Mouse (Mus musculus): ENCODE measurements around the gene Tyw1. TPM values are rescaled to one million over a fixed set of nuclear protein-coding genes. Genes with fewer than 3 reads are reported as not detected.

Tyw1 gene
- polyA plus RNA-seq, 1 experiment from 2014 or later = 17.7 TPM

- no peaks in the 10 kb centered on the region for H3K9me3 ChIP-seq (replicated peaks; ENCODE audit: control insufficient read depth, low read length)
- H3K27me3 ChIP-seq (ENCODE audit: control insufficient read depth, insufficient read depth, low read length) = no peaks in the 10 kb centered on the region
- no peaks in the 10 kb centered on the region for H3K36me3 ChIP-seq (ENCODE audit: control insufficient read depth, insufficient read depth)
- H3K27ac ChIP-seq (ENCODE audit: low read length) = no peak overlapping the region
- no peaks in the 10 kb centered on the region for H3K4me1 ChIP-seq (ENCODE audit: control insufficient read depth, insufficient read depth, low read length)
- no peak overlapping the region for H3K9ac ChIP-seq (ENCODE audit: low read length)
- no peak for ATAC-seq (replicated peaks; ENCODE audit: extremely low read depth, insufficient read depth, low FRiP score)
- no peak overlapping the region for H3K4me3 ChIP-seq (ENCODE audit: low read length)
- WGBS = 77% methylated on average over 9 of the region's 9 CpGs
- H3K4me2 ChIP-seq (ENCODE audit: low read depth, low read length) = no peak overlapping the region
These were observed 60.9 kb downstream of the Tyw1 start for GRCm38 (mm10) chr5:130316321-130316720.

- Histone ChIP-seq H3K36me3 (ENCODE audit: control insufficient read depth, insufficient read depth) (peaks cover 6% of the 10 kb centered on the region), H3K4me1 (ENCODE audit: control insufficient read depth, insufficient read depth, low read length) (no peaks in the 10 kb centered on the region), H3K4me2 (ENCODE audit: low read depth, low read length) (no peak overlapping the region), H3K9ac (ENCODE audit: low read length) (no peak overlapping the region), H3K27me3 (ENCODE audit: control insufficient read depth, insufficient read depth, low read length) (no peaks in the 10 kb centered on the region), H3K27ac (ENCODE audit: low read length) (no peak overlapping the region), H3K4me3 (ENCODE audit: low read length) (no peak overlapping the region), H3K9me3 (replicated peaks; ENCODE audit: control insufficient read depth, low read length) (peaks cover 10% of the 10 kb centered on the region; the same call in 1 of the 2 replicates)
- no peak for ATAC-seq (replicated peaks; ENCODE audit: extremely low read depth, insufficient read depth, low FRiP score)
- 88% methylated on average over 5 of the region's 5 CpGs for WGBS
These were observed 64.4 kb downstream of the Tyw1 start for GRCm38 (mm10) chr5:130319783-130320182.

GRCm38 (mm10) chr5:130320485-130320884 is 65.1 kb downstream of the Tyw1 start:
- 70% methylated on average over 3 of the region's 3 CpGs for WGBS
- no peak overlapping the region for H3K27ac ChIP-seq (ENCODE audit: low read length)
- H3K27me3 ChIP-seq (ENCODE audit: control insufficient read depth, insufficient read depth, low read length) = no peaks in the 10 kb centered on the region
- no peak; the same call in 1 of the 2 replicates for ATAC-seq (replicated peaks; ENCODE audit: extremely low read depth, insufficient read depth, low FRiP score)
- H3K36me3 ChIP-seq (ENCODE audit: control insufficient read depth, insufficient read depth) = peaks cover 12% of the 10 kb centered on the region
- no peak overlapping the region for H3K4me3 ChIP-seq (ENCODE audit: low read length)
- H3K4me2 ChIP-seq (ENCODE audit: low read depth, low read length) = no peak overlapping the region
- no peaks in the 10 kb centered on the region for H3K4me1 ChIP-seq (ENCODE audit: control insufficient read depth, insufficient read depth, low read length)
- no peak overlapping the region for H3K9ac ChIP-seq (ENCODE audit: low read length)
- peaks cover 11% of the 10 kb centered on the region; the same call in 1 of the 2 replicates for H3K9me3 ChIP-seq (replicated peaks; ENCODE audit: control insufficient read depth, low read length)

- whole genome bisulfite sequencing = 92% methylated on average over 8 of the region's 8 CpGs
- ATAC-seq (replicated peaks; ENCODE audit: extremely low read depth, insufficient read depth, low FRiP score) = no peak
These were observed 70.1 kb downstream of the Tyw1 start for GRCm38 (mm10) chr5:130325486-130325885.

DNA sequence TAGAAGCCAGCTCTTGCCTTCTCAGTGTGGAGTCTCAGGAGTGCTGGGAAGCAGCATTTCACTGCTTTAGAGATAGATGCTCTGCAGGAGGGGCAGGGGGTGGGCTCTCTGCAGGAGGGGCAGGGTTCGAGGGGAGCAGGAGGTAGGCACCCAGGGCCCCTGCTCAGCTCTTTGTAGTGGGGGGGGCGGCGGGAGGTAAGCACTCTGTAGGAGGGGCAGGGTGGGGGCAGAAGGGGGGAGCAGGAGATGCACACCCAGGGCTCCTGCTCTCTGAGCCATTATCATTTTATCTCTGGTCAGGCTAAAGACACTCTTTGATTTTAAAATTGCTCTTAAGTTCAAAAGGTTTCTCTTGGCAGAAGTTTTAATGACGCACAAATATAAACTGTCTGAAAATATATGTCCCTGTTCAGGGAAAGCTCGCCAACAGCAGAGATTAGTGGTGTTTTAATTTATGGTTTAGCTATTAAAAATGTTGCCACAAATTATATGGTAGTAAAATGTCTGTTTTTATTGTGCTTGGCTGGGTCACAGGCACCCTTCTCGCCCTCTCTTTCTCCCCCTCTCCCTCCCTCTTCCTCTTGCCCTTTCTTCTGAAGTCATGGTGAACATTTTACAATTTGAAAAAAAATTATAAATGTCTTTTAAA is 72.3 kb downstream of the Tyw1 start:
- Histone ChIP-seq H3K9ac (ENCODE audit: low read length) (no peak overlapping the region), H3K4me3 (ENCODE audit: low read length) (no peak overlapping the region), H3K27ac (ENCODE audit: low read length) (no peak overlapping the region), H3K27me3 (ENCODE audit: control insufficient read depth, insufficient read depth, low read length) (no peaks in the 10 kb centered on the region), H3K9me3 (replicated peaks; ENCODE audit: control insufficient read depth, low read length) (peaks cover 11% of the 10 kb centered on the region; the same call in 1 of the 2 replicates), H3K4me2 (ENCODE audit: low read depth, low read length) (no peak overlapping the region), H3K4me1 (ENCODE audit: control insufficient read depth, insufficient read depth, low read length) (no peaks in the 10 kb centered on the region), H3K36me3 (ENCODE audit: control insufficient read depth, insufficient read depth) (peaks cover 15% of the 10 kb centered on the region)
- WGBS = 72% methylated on average over 6 of the region's 6 CpGs
- no peak for ATAC-seq (replicated peaks; ENCODE audit: extremely low read depth, insufficient read depth, low FRiP score)

More at GRCm38 (mm10) chr5:130325486-130325885, 70.1 kb downstream of the Tyw1 start:
- H3K9me3 ChIP-seq (replicated peaks; ENCODE audit: control insufficient read depth, low read length) = peaks cover 11% of the 10 kb centered on the region; the same call in 1 of the 2 replicates
- H3K27ac ChIP-seq (ENCODE audit: low read length) = no peak overlapping the region
- no peaks in the 10 kb centered on the region for H3K27me3 ChIP-seq (ENCODE audit: control insufficient read depth, insufficient read depth, low read length)
- H3K9ac ChIP-seq (ENCODE audit: low read length) = no peak overlapping the region
- H3K36me3 ChIP-seq (ENCODE audit: control insufficient read depth, insufficient read depth) = peaks cover 15% of the 10 kb centered on the region
- H3K4me1 ChIP-seq (ENCODE audit: control insufficient read depth, insufficient read depth, low read length) = no peaks in the 10 kb centered on the region
- no peak overlapping the region for H3K4me3 ChIP-seq (ENCODE audit: low read length)
- no peak overlapping the region for H3K4me2 ChIP-seq (ENCODE audit: low read depth, low read length)

DNA sequence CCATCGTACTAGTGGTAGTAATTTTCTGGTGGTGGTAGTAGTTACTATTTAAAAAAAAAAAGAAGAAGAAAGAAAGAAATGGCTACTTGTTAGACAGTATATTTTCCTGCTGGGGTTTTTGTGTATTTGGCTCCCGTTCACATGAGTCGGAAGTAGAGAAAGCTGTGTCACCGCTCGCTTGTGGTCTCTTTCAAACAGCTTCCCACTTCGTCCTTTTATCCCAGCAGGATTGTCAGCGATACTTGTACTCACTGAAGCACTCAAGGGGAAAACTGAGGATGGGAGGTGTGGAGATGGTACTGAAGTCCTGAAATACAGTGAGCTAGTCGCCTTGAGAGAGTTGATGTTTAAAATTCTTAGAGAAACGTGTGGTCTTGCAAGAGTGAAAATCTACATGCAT is 72.9 kb downstream of the Tyw1 start:
- no peaks in the 10 kb centered on the region for H3K27me3 ChIP-seq (ENCODE audit: control insufficient read depth, insufficient read depth, low read length)
- 88% methylated on average over 9 of the region's 9 CpGs for WGBS
- peaks cover 15% of the 10 kb centered on the region for H3K36me3 ChIP-seq (ENCODE audit: control insufficient read depth, insufficient read depth)
- no peak overlapping the region for H3K27ac ChIP-seq (ENCODE audit: low read length)
- H3K9ac ChIP-seq (ENCODE audit: low read length) = no peak overlapping the region
- H3K9me3 ChIP-seq (replicated peaks; ENCODE audit: control insufficient read depth, low read length) = peaks cover 11% of the 10 kb centered on the region; the same call in 1 of the 2 replicates
- no peak overlapping the region for H3K4me3 ChIP-seq (ENCODE audit: low read length)
- H3K4me1 ChIP-seq (ENCODE audit: control insufficient read depth, insufficient read depth, low read length) = no peaks in the 10 kb centered on the region
- no peak for ATAC-seq (replicated peaks; ENCODE audit: extremely low read depth, insufficient read depth, low FRiP score)
- H3K4me2 ChIP-seq (ENCODE audit: low read depth, low read length) = no peak overlapping the region

DNA sequence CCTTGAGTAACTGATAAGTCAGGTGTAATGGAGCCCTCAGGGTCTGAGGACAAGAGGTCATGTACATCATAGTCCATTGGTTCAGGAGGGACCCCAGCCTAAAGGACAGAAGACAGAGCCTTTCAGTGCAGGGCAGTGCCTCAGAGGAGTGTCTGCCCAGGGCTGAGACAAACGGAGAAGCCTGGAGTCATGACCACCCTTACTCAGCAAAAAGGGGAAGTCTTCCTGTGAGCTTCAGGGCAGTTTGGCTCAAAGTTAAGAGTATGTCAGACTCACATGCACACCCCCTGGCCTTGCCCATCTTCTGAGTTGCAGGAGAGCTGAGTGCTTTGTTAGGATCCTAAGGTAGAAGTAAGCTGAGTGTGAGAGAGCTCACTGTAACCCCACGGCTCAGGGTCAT is 74.5 kb downstream of the Tyw1 start:
- WGBS = 68% methylated on average over 2 of the region's 2 CpGs
- peaks cover under 1% of the 10 kb centered on the region; the same call in 1 of the 2 replicates for H3K9me3 ChIP-seq (replicated peaks; ENCODE audit: control insufficient read depth, low read length)

DNA sequence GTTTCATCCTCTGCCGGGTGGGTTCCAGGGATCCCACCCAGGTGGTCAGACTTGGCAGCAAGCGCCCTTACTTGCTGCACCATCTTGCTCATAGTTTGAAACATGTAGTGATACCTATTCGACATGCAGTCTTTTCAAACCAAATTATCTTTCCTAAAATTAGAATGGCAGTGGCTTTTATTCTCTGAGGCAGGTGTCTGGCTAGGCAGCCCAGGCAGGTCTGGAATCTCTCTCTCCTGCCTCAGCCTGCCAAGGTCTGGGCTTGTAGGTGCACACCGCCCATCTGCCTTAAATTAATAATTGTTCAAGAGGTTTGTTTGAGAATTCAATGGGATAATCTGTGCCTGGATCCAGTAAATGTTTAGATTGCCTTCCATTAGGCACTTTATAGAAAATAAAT is 75.4 kb downstream of the Tyw1 start:
- H3K9me3 ChIP-seq (replicated peaks; ENCODE audit: control insufficient read depth, low read length) = peaks cover 3% of the 10 kb centered on the region; the same call in 1 of the 2 replicates
- WGBS = 81% methylated on average over 4 of the region's 4 CpGs
- H3K27me3 ChIP-seq (ENCODE audit: control insufficient read depth, insufficient read depth, low read length) = no peaks in the 10 kb centered on the region
- H3K4me3 ChIP-seq (ENCODE audit: low read length) = no peak overlapping the region
- no peak overlapping the region for H3K4me2 ChIP-seq (ENCODE audit: low read depth, low read length)
- no peak overlapping the region for H3K9ac ChIP-seq (ENCODE audit: low read length)
- no peak overlapping the region for H3K27ac ChIP-seq (ENCODE audit: low read length)
- no peaks in the 10 kb centered on the region for H3K4me1 ChIP-seq (ENCODE audit: control insufficient read depth, insufficient read depth, low read length)
- peaks cover 10% of the 10 kb centered on the region for H3K36me3 ChIP-seq (ENCODE audit: control insufficient read depth, insufficient read depth)
- no peak for ATAC-seq (replicated peaks; ENCODE audit: extremely low read depth, insufficient read depth, low FRiP score)

More for the DNA sequence above, 74.5 kb downstream of the Tyw1 start:
- Histone ChIP-seq H3K4me2 (ENCODE audit: low read depth, low read length) (no peak overlapping the region), H3K4me1 (ENCODE audit: control insufficient read depth, insufficient read depth, low read length) (no peaks in the 10 kb centered on the region), H3K36me3 (ENCODE audit: control insufficient read depth, insufficient read depth) (peaks cover 9% of the 10 kb centered on the region), H3K4me3 (ENCODE audit: low read length) (no peak overlapping the region), H3K27ac (ENCODE audit: low read length) (no peak overlapping the region), H3K27me3 (ENCODE audit: control insufficient read depth, insufficient read depth, low read length) (no peaks in the 10 kb centered on the region), H3K9ac (ENCODE audit: low read length) (no peak overlapping the region)
- ATAC-seq (replicated peaks; ENCODE audit: extremely low read depth, insufficient read depth, low FRiP score) = no peak

GRCm38 (mm10) chr5:130331206-130331605 is 75.8 kb downstream of the Tyw1 start:
- H3K36me3 ChIP-seq (ENCODE audit: control insufficient read depth, insufficient read depth) = peaks cover 11% of the 10 kb centered on the region
- H3K9me3 ChIP-seq (replicated peaks; ENCODE audit: control insufficient read depth, low read length) = peaks cover 3% of the 10 kb centered on the region; the same call in 1 of the 2 replicates
- H3K27me3 ChIP-seq (ENCODE audit: control insufficient read depth, insufficient read depth, low read length) = no peaks in the 10 kb centered on the region
- no peaks in the 10 kb centered on the region for H3K4me1 ChIP-seq (ENCODE audit: control insufficient read depth, insufficient read depth, low read length)
- H3K27ac ChIP-seq (ENCODE audit: low read length) = no peak overlapping the region
- no peak overlapping the region for H3K4me3 ChIP-seq (ENCODE audit: low read length)
- WGBS = 70% methylated on average over 4 of the region's 4 CpGs
- no peak overlapping the region for H3K4me2 ChIP-seq (ENCODE audit: low read depth, low read length)
- H3K9ac ChIP-seq (ENCODE audit: low read length) = no peak overlapping the region
- ATAC-seq (replicated peaks; ENCODE audit: extremely low read depth, insufficient read depth, low FRiP score) = no peak

All from heart, embryonic 16.5 days (tissue).